Mouse (Mus musculus) hindbrain, embryonic 12.5 days (tissue): Measurements from ENCODE around the gene Prl2b1. TPM values are rescaled to one million over a fixed set of nuclear protein-coding genes. Genes with fewer than 3 reads are reported as not detected.
A peak's percentile ranks its signal among the peaks of the same experiment; 100 is the strongest.

Experiments used
- ATAC-seq: fragments of 200-750 bp; cut with Nextera tagmentation; 2 replicates; pipeline ENCODE4 v1.8.0; 2017; ENCODE audit warnings: moderate TSS enrichment; ENCODE audit not compliant: low FRiP score
- H3K27ac ChIP-seq: fragments of 300-500 bp; sonication (generic); 2 replicates; pipeline ENCODE4 v1.5.1; 2016; ENCODE audit warnings: mild to moderate bottlenecking
- H3K27me3 ChIP-seq: fragments of 300-500 bp; sonication (generic); 2 replicates; pipeline ENCODE4 v1.6.1; 2016; ENCODE audit warnings: mild to moderate bottlenecking
- H3K36me3 ChIP-seq: fragments of 300-500 bp; sonication (generic); 2 replicates; pipeline ENCODE4 v1.6.1; 2016; ENCODE audit warnings: mild to moderate bottlenecking
- H3K4me1 ChIP-seq: fragments of 300-500 bp; sonication (generic); 2 replicates; pipeline ENCODE4 v1.6.1; 2016
- H3K4me2 ChIP-seq: fragments of 300-500 bp; sonication (generic); replicated peaks from 2 replicates; pipeline ENCODE4 v1.6.1; 2016; ENCODE audit warnings: mild to moderate bottlenecking
- H3K4me3 ChIP-seq: fragments of 300-500 bp; sonication (generic); 2 replicates; pipeline ENCODE4 v1.5.1; 2016; ENCODE audit warnings: mild to moderate bottlenecking
- H3K9ac ChIP-seq: fragments of 300-500 bp; sonication (generic); 2 replicates; pipeline ENCODE4 v1.6.1; 2016; ENCODE audit warnings: mild to moderate bottlenecking, moderate library complexity
- H3K9me3 ChIP-seq: fragments of 300-500 bp; sonication (generic); replicated peaks from 2 replicates; pipeline ENCODE4 v1.6.1; 2016; ENCODE audit warnings: mild to moderate bottlenecking
- WGBS: fragments of 180-500 bp; shearing (Covaris S2); methylation state at CpG from one replicate; pipeline ENCODE4 v1.1.7; 2016; 5-methylcytosine and 5-hydroxymethylcytosine counted together
- polyA plus RNA-seq: library from polyadenylated mRNA; unstranded; fragments of >200 nt; fragmentation: Nextera tagmentation; extraction: Ambion mirVana; gene quantifications from 2 replicates; pipeline ENCODE4 v1.2.1, GENCODE M21; 2016

Prl2b1 gene
- not detected in 2 replicates for polyA plus RNA-seq

GRCm38 (mm10) chr13:27390746-27391145 is at the start of gene Prl2b1:
Prl2b1 (minus strand) TSS chr13:27390846.
- no peaks in the 10 kb centered on the region for H3K36me3 ChIP-seq
- H3K27me3 ChIP-seq: no peaks in the 10 kb centered on the region
- no peak within 1 kb of the TSS for H3K27ac ChIP-seq
- H3K4me3 ChIP-seq: no peak within 1 kb of the TSS
- H3K9ac ChIP-seq: no peak within 1 kb of the TSS
- ATAC-seq: no peak
- H3K4me2 ChIP-seq: no peak within 1 kb of the TSS
- WGBS: 78% methylated on average over 6 of the region's 6 CpGs
- no peaks in the 10 kb centered on the region for H3K9me3 ChIP-seq
- no peaks in the 10 kb centered on the region for H3K4me1 ChIP-seq

- no peak within 1 kb of the TSS for H3K9ac ChIP-seq
- H3K27me3 ChIP-seq: no peaks in the 10 kb centered on the region
- H3K27ac ChIP-seq: no peak within 1 kb of the TSS
- H3K4me3 ChIP-seq: no peak within 1 kb of the TSS
- no peaks in the 10 kb centered on the region for H3K36me3 ChIP-seq
- ATAC-seq: no peak
- H3K9me3 ChIP-seq: no peaks in the 10 kb centered on the region
- 86% methylated on average over 3 of the region's 3 CpGs for WGBS
- H3K4me2 ChIP-seq: no peak within 1 kb of the TSS
- H3K4me1 ChIP-seq: no peaks in the 10 kb centered on the region
Observed at GRCm38 (mm10) chr13:27438588-27438987, 47.9 kb upstream of the Prl2b1 start, which contains the start of gene Prl8a6. Prl8a6 (minus strand) TSS chr13:27438688.

- WGBS: 82% methylated on average over 1 of the region's 1 CpGs
- H3K4me2 ChIP-seq: no peak overlapping the region
- H3K27me3 ChIP-seq: no peaks in the 10 kb centered on the region
- H3K36me3 ChIP-seq: no peaks in the 10 kb centered on the region
- H3K4me1 ChIP-seq: no peaks in the 10 kb centered on the region
- H3K9me3 ChIP-seq: no peaks in the 10 kb centered on the region
- no peak overlapping the region for H3K4me3 ChIP-seq
- no peak overlapping the region for H3K27ac ChIP-seq
- no peak overlapping the region for H3K9ac ChIP-seq
- ATAC-seq: no peak
Observed at GRCm38 (mm10) chr13:27433159-27433558, 42.5 kb upstream of the Prl2b1 start.

GRCm38 (mm10) chr13:27413640-27414039 is 23.0 kb upstream of the Prl2b1 start:
- no peaks in the 10 kb centered on the region for H3K27me3 ChIP-seq
- H3K27ac ChIP-seq: no peak overlapping the region
- no peak overlapping the region for H3K9ac ChIP-seq
- no peak overlapping the region for H3K4me3 ChIP-seq
- H3K4me2 ChIP-seq: no peak overlapping the region
- H3K36me3 ChIP-seq: no peaks in the 10 kb centered on the region
- H3K9me3 ChIP-seq: no peaks in the 10 kb centered on the region
- ATAC-seq: no peak
- H3K4me1 ChIP-seq: no peaks in the 10 kb centered on the region

- no peak overlapping the region for H3K4me3 ChIP-seq
- no peaks in the 10 kb centered on the region for H3K9me3 ChIP-seq
- no peaks in the 10 kb centered on the region for H3K4me1 ChIP-seq
- no peak overlapping the region for H3K27ac ChIP-seq
- peak; percentile 56; the same call in 1 of the 2 replicates for ATAC-seq
- no peaks in the 10 kb centered on the region for H3K36me3 ChIP-seq
- no peak overlapping the region for H3K4me2 ChIP-seq
- WGBS: 86% methylated on average over 7 of the region's 7 CpGs
- H3K9ac ChIP-seq: no peak overlapping the region
- no peaks in the 10 kb centered on the region for H3K27me3 ChIP-seq
Observed at GRCm38 (mm10) chr13:27399061-27399724, 8.5 kb upstream of the Prl2b1 start.

GRCm38 (mm10) chr13:27345373-27345772 is 45.3 kb downstream of the Prl2b1 start, which contains the start of gene Prl8a2:
Prl8a2 (plus strand) TSS chr13:27345673.
- H3K4me2 ChIP-seq: no peak within 1 kb of the TSS
- H3K27me3 ChIP-seq: no peaks in the 10 kb centered on the region
- no peaks in the 10 kb centered on the region for H3K4me1 ChIP-seq
- ATAC-seq: no peak
- no peaks in the 10 kb centered on the region for H3K9me3 ChIP-seq
- WGBS: 86% methylated on average over 2 of the region's 2 CpGs
- no peaks in the 10 kb centered on the region for H3K36me3 ChIP-seq
- no peak within 1 kb of the TSS for H3K4me3 ChIP-seq
- H3K9ac ChIP-seq: no peak within 1 kb of the TSS
- H3K27ac ChIP-seq: no peak within 1 kb of the TSS

- whole genome bisulfite sequencing: 71% methylated on average over 3 of the region's 3 CpGs
- no peak for ATAC-seq
- no peaks in the 10 kb centered on the region for H3K4me1 ChIP-seq
- H3K27ac ChIP-seq: no peak overlapping the region
- H3K36me3 ChIP-seq: no peaks in the 10 kb centered on the region
- H3K4me2 ChIP-seq: no peak overlapping the region
- H3K9me3 ChIP-seq: no peaks in the 10 kb centered on the region
- no peak overlapping the region for H3K9ac ChIP-seq
- H3K27me3 ChIP-seq: no peaks in the 10 kb centered on the region
- H3K4me3 ChIP-seq: no peak overlapping the region
Observed at GRCm38 (mm10) chr13:27342733-27343275, 47.8 kb downstream of the Prl2b1 start.

GRCm38 (mm10) chr13:27334989-27335388 is 55.7 kb downstream of the Prl2b1 start:
- ATAC-seq: 0 out of 2 replicates have a peak, but pooled peaks have one; percentile 54
- H3K27ac ChIP-seq: no peak overlapping the region
- no peaks in the 10 kb centered on the region for H3K9me3 ChIP-seq
- H3K4me3 ChIP-seq: no peak overlapping the region
- H3K9ac ChIP-seq: no peak overlapping the region
- no peaks in the 10 kb centered on the region for H3K4me1 ChIP-seq
- H3K4me2 ChIP-seq: no peak overlapping the region
- 47% methylated on average over 1 of the region's 1 CpGs for WGBS
- no peaks in the 10 kb centered on the region for H3K27me3 ChIP-seq
- H3K36me3 ChIP-seq: no peaks in the 10 kb centered on the region

Other genes with a start within 250 kb of the Prl2b1 start
- not detected in 2 replicates for gene Prl3d3, start 234.1 kb downstream of the Prl2b1 start, polyA plus RNA-seq
- not detected in 2 replicates for gene Prl3c1, start 194.2 kb downstream of the Prl2b1 start, polyA plus RNA-seq
- gene Prl3b1, start 149.0 kb downstream of the Prl2b1 start, polyA plus RNA-seq: not detected in 2 replicates
- not detected in 2 replicates for gene Prl3a1, start 131.4 kb downstream of the Prl2b1 start, polyA plus RNA-seq
- gene Prl6a1, start 78.2 kb downstream of the Prl2b1 start, polyA plus RNA-seq: not detected in 2 replicates
- not detected in 2 replicates for gene Prl8a2, start 45.2 kb downstream of the Prl2b1 start, polyA plus RNA-seq
- not detected in 2 replicates for gene Prl8a6, start 47.8 kb upstream of the Prl2b1 start, polyA plus RNA-seq
- not detected in 2 replicates for gene Prl8a8, start 122.4 kb upstream of the Prl2b1 start, polyA plus RNA-seq
- gene Prl8a9, start 173.8 kb upstream of the Prl2b1 start, polyA plus RNA-seq: not detected in 2 replicates
- gene Prl8a1, start 191.3 kb upstream of the Prl2b1 start, polyA plus RNA-seq: not detected in 2 replicates
- not detected in 2 replicates for gene Prl7b1, start 219.7 kb upstream of the Prl2b1 start, polyA plus RNA-seq